Mouse (Mus musculus) adrenal gland, postnatal 36 days (tissue): ENCODE data around the gene Bola1. TPM values are rescaled to one million over a fixed set of nuclear protein-coding genes. Genes with fewer than 3 reads are reported as not detected.
"Not testable (repeated sequence)": the region's sequence is repeated elsewhere in the genome, so short reads cannot be mapped to it uniquely, and the experiment has no call there.

Experiments used
- DNase-seq, 2 experiments: peaks; one replicate each; pipeline ENCODE4 v3.0.0; 2021; ENCODE audit warnings: mixed read lengths in 1 of 2
- total RNA-seq, 2 experiments: library from RNA; stranded (reverse); gene quantifications; 2 replicates each; pipeline ENCODE4 v1.2.3; 2021

Gene Bola1
- total RNA-seq, 2 experiments from 2014 or later, result 26.8 to 41.2 TPM

- DNase-seq, result no peak
Observed at GRCm38 (mm10) chr3:96247356-96248140, 28.0 kb upstream of the Bola1 start.

GRCm38 (mm10) chr3:96246427-96246856, 26.9 kb upstream of the Bola1 start, which contains the start of gene Hist2h3c1:
TSS of gene Hist2h3c1 (plus strand) at chr3:96246685.
- not testable (repeated sequence) for DNase-seq

GRCm38 (mm10) chr3:96246018-96246417, 26.5 kb upstream of the Bola1 start:
- DNase-seq, result not testable (repeated sequence)

- DNase-seq, result peak; percentile 84 to 87
Observed at GRCm38 (mm10) chr3:96245003-96245886, 25.7 kb upstream of the Bola1 start, which contains the start of gene Hist2h2aa1. TSS of gene Hist2h2aa1 (plus strand) at chr3:96245497.

- no peak for DNase-seq
Observed at GRCm38 (mm10) chr3:96243921-96244572, 24.5 kb upstream of the Bola1 start.

- DNase-seq, result no peak
Observed at GRCm38 (mm10) chr3:96240799-96241197, 21.3 kb upstream of the Bola1 start.

GRCm38 (mm10) chr3:96239949-96240798, 20.7 kb upstream of the Bola1 start, which contains the start of gene Hist2h2aa2:
TSS of gene Hist2h2aa2 (minus strand) at chr3:96240276.
- peak; percentile 91 to 96 for DNase-seq

- DNase-seq, result peak; percentile 30 to 55
Observed at GRCm38 (mm10) chr3:96238954-96239793, 19.7 kb upstream of the Bola1 start, which contains the start of gene Hist2h3c2. TSS of gene Hist2h3c2 (minus strand) at chr3:96239127.

GRCm38 (mm10) chr3:96237904-96238511, 18.5 kb upstream of the Bola1 start:
- DNase-seq, result no peak

- no peak for DNase-seq
Observed at GRCm38 (mm10) chr3:96237335-96237903, 17.9 kb upstream of the Bola1 start.

- no peak for DNase-seq
Observed at GRCm38 (mm10) chr3:96236834-96237334, 17.4 kb upstream of the Bola1 start.

GRCm38 (mm10) chr3:96235836-96236235, 16.3 kb upstream of the Bola1 start:
- no peak for DNase-seq

- no peak for DNase-seq
Observed at GRCm38 (mm10) chr3:96234914-96235313, 15.4 kb upstream of the Bola1 start.

- no peak for DNase-seq
Observed at GRCm38 (mm10) chr3:96231758-96232120, 12.2 kb upstream of the Bola1 start.

- DNase-seq, result peak; percentile 40 to 46
Observed at GRCm38 (mm10) chr3:96230910-96231757, 11.6 kb upstream of the Bola1 start.

GRCm38 (mm10) chr3:96230404-96230803, 10.9 kb upstream of the Bola1 start:
- DNase-seq, result no peak

- DNase-seq, result peak; percentile 48 to 51
Observed at GRCm38 (mm10) chr3:96228828-96229227, 9.3 kb upstream of the Bola1 start.
